Mouse (Mus musculus) intestine, postnatal 0 days (tissue): ENCODE data around the gene Gm20503. TPM values are rescaled to one million over a fixed set of nuclear protein-coding genes. Genes with fewer than 3 reads are reported as not detected.

Source experiments
- ATAC-seq: fragments of 200-750 bp; cut with Nextera tagmentation; 2 replicates; pipeline ENCODE4 v1.8.0; 2017; ENCODE audit warnings: mild to moderate bottlenecking, moderate TSS enrichment, moderate library complexity
- H3K27ac ChIP-seq: fragments of 300-500 bp; sonication (generic); 2 replicates; pipeline ENCODE4 v1.5.1; 2014; ENCODE audit warnings: mild to moderate bottlenecking, low read depth, low read length, moderate library complexity
- H3K27me3 ChIP-seq: fragments of 300-500 bp; sonication (generic); replicated peaks from 2 replicates; pipeline ENCODE4 v1.6.1; 2014; ENCODE audit warnings: low read length, mixed read lengths; ENCODE audit not compliant: control insufficient read depth, insufficient read depth
- H3K36me3 ChIP-seq: fragments of 300-500 bp; sonication (generic); 2 replicates; pipeline ENCODE4 v1.6.1; 2014; ENCODE audit warnings: mild to moderate bottlenecking, moderate library complexity; ENCODE audit not compliant: control insufficient read depth, insufficient read depth
- H3K4me1 ChIP-seq: fragments of 300-500 bp; sonication (generic); replicated peaks from 2 replicates; pipeline ENCODE4 v1.6.1; 2014; ENCODE audit warnings: antibody characterized with exemption, low read length, mixed read lengths; ENCODE audit not compliant: control insufficient read depth, insufficient read depth
- H3K4me2 ChIP-seq: fragments of 300-500 bp; sonication (generic); replicated peaks from 2 replicates; pipeline ENCODE4 v1.6.1; 2014; ENCODE audit warnings: low read depth, mild to moderate bottlenecking, moderate library complexity
- H3K4me3 ChIP-seq: fragments of 300-500 bp; sonication (generic); 2 replicates; pipeline ENCODE4 v1.5.1; 2014; ENCODE audit warnings: low read depth, low read length
- H3K9ac ChIP-seq: fragments of 300-500 bp; sonication (generic); 2 replicates; pipeline ENCODE4 v1.6.1; 2014; ENCODE audit warnings: mild to moderate bottlenecking, low read depth, low read length
- H3K9me3 ChIP-seq: fragments of 300-500 bp; sonication (generic); 2 replicates; pipeline ENCODE4 v1.6.1; 2016; ENCODE audit warnings: mixed run types; ENCODE audit not compliant: control insufficient read depth
- CTCF ChIP-seq: sonication (generic); IDR thresholded peaks from 2 replicates; pipeline ENCODE4 v1.5.1; 2016; ENCODE audit warnings: low read depth, mild to moderate bottlenecking, control low read depth, antibody characterized with exemption, moderate library complexity
- WGBS: fragments of 180-500 bp; shearing (Covaris S2); extraction: QIAGEN DNeasy Blood & Tissue Kit; methylation state at CpG from one replicate; pipeline ENCODE4 v1.1.7; 2014; 5-methylcytosine and 5-hydroxymethylcytosine counted together
- polyA plus RNA-seq: library from polyadenylated mRNA; unstranded; fragments of >200 nt; fragmentation: Nextera tagmentation; extraction: Ambion mirVana; gene quantifications from 2 replicates; pipeline ENCODE4 v1.2.1, GENCODE M21; 2015

Gene Gm20503
- polyA plus RNA-seq, 1 experiment from 2014 or later = 18.6 TPM

DNA sequence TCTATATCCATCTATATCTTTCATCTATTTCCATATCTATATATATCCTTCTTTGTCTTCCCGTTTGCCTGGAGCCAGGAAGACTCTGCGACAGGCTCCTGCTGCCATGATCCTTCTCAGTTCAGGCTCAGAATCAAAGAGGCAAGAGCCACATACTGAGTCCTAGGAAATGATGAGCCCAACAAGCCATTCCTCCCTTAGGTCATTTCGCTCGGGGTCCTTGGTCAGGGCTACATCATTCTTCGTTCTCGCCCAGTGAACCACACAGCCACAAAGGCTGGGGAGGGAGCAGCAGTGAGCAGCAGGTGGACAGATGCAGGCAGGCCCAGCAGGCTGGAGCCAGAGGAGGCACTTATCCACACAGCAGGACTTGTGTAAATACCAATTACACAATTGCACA lies 21.6 kb upstream of the Gm20503 start:
- H3K36me3 ChIP-seq = peaks cover 22% of the 10 kb centered on the region
- no peak for ATAC-seq
- no peak overlapping the region for H3K27ac ChIP-seq
- H3K9ac ChIP-seq = no peak overlapping the region
- no peaks in the 10 kb centered on the region for H3K27me3 ChIP-seq
- H3K4me1 ChIP-seq = 0 out of 2 replicates have a peak, but pooled peaks cover 4% of the 10 kb centered on the region
- no peak overlapping the region for H3K4me2 ChIP-seq
- H3K9me3 ChIP-seq = no peaks in the 10 kb centered on the region
- no peak overlapping the region for H3K4me3 ChIP-seq
- TF ChIP-seq CTCF = no peak
- WGBS = 90% methylated on average over 6 of the region's 6 CpGs

- H3K9me3 ChIP-seq = no peaks in the 10 kb centered on the region
- ATAC-seq = no peak
- H3K36me3 ChIP-seq = peaks cover 14% of the 10 kb centered on the region
- 87% methylated on average over 8 of the region's 8 CpGs for WGBS
- H3K4me1 ChIP-seq = 0 out of 2 replicates have a peak, but pooled peaks cover 4% of the 10 kb centered on the region
- H3K4me3 ChIP-seq = no peak overlapping the region
- TF ChIP-seq CTCF = no peak
- no peak overlapping the region for H3K27ac ChIP-seq
- no peak overlapping the region for H3K4me2 ChIP-seq
- H3K27me3 ChIP-seq = no peaks in the 10 kb centered on the region
- no peak overlapping the region for H3K9ac ChIP-seq
Measured at GRCm38 (mm10) chr4:58982806-58983205, 20.2 kb upstream of the Gm20503 start.

DNA sequence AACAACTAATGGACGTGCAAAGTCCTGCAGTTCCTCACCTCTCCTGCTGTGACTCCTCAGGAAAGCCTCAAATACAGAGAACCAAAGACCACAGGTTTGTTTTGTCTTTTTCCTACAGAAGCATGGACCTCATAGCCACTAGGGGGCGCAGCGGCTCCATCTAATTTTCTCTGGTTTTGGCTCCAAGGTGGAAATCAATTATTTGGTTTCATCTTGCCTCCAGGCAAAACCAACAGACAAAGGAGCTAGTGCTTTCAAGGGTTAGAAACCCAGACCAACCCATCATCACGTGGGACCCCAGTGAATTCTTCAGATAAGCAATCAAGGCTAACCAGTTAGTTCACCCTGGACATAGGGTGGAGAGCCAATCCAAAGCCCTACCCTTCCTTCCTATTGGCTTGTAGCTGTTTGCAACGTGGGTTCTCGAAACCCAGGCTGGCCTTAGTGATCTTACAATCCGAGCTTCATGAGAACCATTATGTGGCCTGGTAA lies 17.8 kb upstream of the Gm20503 start:
- Histone ChIP-seq H3K4me3 (no peak overlapping the region), H3K9me3 (no peaks in the 10 kb centered on the region), H3K27me3 (no peaks in the 10 kb centered on the region), H3K36me3 (peaks cover 9% of the 10 kb centered on the region), H3K27ac (no peak overlapping the region), H3K4me2 (0 out of 2 replicates have a peak overlapping the region, but pooled peaks have one; percentile 3), H3K4me1 (0 out of 2 replicates have a peak, but pooled peaks cover 4% of the 10 kb centered on the region), H3K9ac (no peak overlapping the region)
- no peak; the same call in 1 of the 2 replicates for ATAC-seq
- TF ChIP-seq CTCF = peak; percentile 88
- 13% methylated on average over 7 of the region's 7 CpGs for WGBS

GRCm38 (mm10) chr4:58986540-58987190 lies 16.3 kb upstream of the Gm20503 start, which contains the start of gene Ptgr1:
Gene Ptgr1 (minus strand): TSS chr4:58987119.
- WGBS = 1% methylated on average over 28 of the region's 28 CpGs
- Histone ChIP-seq H3K4me2 (peak within 1 kb of the TSS; percentile 91), H3K27ac (peak within 1 kb of the TSS; percentile 24; the same call in 1 of the 2 replicates), H3K9me3 (no peaks in the 10 kb centered on the region), H3K4me3 (peak within 1 kb of the TSS; percentile 60), H3K4me1 (peaks cover 4% of the 10 kb centered on the region; the same call in 1 of the 2 replicates), H3K27me3 (no peaks in the 10 kb centered on the region), H3K36me3 (peaks cover 6% of the 10 kb centered on the region; the same call in 1 of the 2 replicates), H3K9ac (peak within 1 kb of the TSS; percentile 53)
- peak; percentile 38; the same call in 1 of the 2 replicates for ATAC-seq
- no peak for TF ChIP-seq CTCF

DNA sequence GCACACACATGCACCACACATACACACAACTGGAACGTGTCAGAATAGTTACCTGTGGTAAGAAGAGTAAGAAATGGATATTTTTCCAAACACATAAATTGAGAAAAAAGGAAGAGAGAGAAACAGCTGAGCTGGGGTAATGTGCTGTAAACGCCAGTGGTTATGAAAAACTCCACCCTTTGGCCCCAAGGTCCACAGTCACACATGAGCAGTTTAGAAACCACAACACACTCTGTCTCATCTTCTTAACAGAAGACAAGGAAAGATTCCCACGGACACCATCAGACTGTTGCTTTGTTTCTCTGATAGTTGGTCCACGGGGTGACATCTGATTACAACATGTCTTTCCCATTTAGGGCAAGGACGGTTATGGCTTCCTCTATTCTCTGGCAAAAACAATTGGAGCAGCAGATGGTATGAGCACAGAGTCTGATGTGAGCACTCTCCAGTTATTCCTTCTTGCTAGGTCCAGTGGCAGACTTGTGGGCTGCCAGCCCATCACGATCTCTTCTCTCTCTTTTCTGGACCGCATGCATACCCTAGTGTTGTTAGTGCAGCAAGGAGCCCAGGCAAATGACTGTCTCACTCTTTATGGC lies 13.6 kb upstream of the Gm20503 start:
- H3K4me3 ChIP-seq = no peak overlapping the region
- ATAC-seq = no peak
- 77% methylated on average over 7 of the region's 7 CpGs for WGBS
- peaks cover 4% of the 10 kb centered on the region for H3K4me1 ChIP-seq
- TF ChIP-seq CTCF = no peak
- H3K9me3 ChIP-seq = no peaks in the 10 kb centered on the region
- H3K4me2 ChIP-seq = no peak overlapping the region
- no peaks in the 10 kb centered on the region for H3K36me3 ChIP-seq
- H3K9ac ChIP-seq = no peak overlapping the region
- no peaks in the 10 kb centered on the region for H3K27me3 ChIP-seq
- no peak overlapping the region for H3K27ac ChIP-seq

DNA sequence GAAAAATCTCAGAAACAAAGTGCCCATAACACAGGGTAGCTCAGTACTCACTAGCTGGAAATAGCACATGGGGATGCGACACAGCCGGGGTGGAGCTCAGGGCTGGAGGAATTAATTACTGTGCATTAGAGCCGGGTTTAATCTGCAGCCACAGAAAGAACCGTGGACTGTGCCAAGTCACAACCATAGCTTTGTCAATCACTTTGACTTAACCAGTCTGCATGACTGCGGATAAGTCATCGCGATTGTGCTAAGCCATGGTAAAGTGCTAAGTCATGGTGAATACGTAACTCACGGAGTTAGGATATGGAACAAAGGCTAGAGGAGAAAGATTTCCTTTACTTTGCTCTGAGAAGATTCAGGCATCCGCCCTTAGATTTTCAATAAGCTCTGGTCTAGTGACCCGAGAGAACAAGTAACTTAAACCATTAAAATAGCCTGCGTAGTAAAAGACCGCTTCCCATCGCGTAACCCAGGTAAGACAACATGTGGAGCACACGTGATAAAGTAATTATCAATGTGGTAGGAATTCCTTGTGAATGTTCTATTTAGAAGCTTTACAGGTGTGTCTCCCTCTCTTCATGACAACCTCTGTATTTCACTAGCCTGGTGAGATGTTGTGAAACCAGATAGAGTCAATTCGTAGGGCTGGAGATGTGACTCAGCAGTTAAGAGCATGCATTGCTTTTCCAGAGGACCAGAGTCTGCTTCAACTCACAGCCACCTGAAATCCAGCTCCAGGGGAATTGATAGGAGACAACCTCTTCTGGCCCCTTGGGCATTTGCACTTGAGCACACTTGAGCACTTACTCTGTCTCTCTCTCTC lies 12.2 kb upstream of the Gm20503 start:
- Histone ChIP-seq H3K36me3 (no peaks in the 10 kb centered on the region), H3K4me1 (peaks cover 3% of the 10 kb centered on the region), H3K27ac (peak overlapping the region; percentile 30; the same call in 1 of the 2 replicates), H3K27me3 (no peaks in the 10 kb centered on the region), H3K9me3 (no peaks in the 10 kb centered on the region), H3K4me3 (no peak overlapping the region), H3K4me2 (no peak overlapping the region), H3K9ac (no peak overlapping the region)
- ATAC-seq = peak; percentile 71
- no peak for TF ChIP-seq CTCF
- WGBS = 74% methylated on average over 17 of the region's 17 CpGs
